Mouse (Mus musculus) CH12.LX (cell line): ENCODE measurements around the gene 1700020N01Rik. TPM values are rescaled to one million over a fixed set of nuclear protein-coding genes. Genes with fewer than 3 reads are reported as not detected.

Source experiments
- DNase-seq: peaks from one replicate; pipeline ENCODE4 v3.0.0-alpha.2; 2013; ENCODE audit errors: extremely low read depth
- H3K27ac ChIP-seq: 2 replicates; pipeline ENCODE4 v1.5.1; 2012; ENCODE audit warnings: low read depth, mild to moderate bottlenecking, control low read depth, moderate library complexity; ENCODE audit not compliant: insufficient read depth
- H3K27me3 ChIP-seq: replicated peaks from 2 replicates; pipeline ENCODE3; 2012; ENCODE audit warnings: inconsistent platforms
- H3K36me3 ChIP-seq, 2 experiments: replicated peaks in 1 of 2; 2 replicates each; pipeline versions ENCODE3 to v1.6.1; 2012; ENCODE audit warnings: inconsistent platforms in 1 of 2, low read length in 1 of 2, mild to moderate bottlenecking in 1 of 2, mixed read lengths in 1 of 2, moderate library complexity in 1 of 2; ENCODE audit not compliant: control insufficient read depth in 1 of 2, insufficient read depth in 1 of 2
- H3K4me1 ChIP-seq, 2 experiments: 2 replicates each; pipeline ENCODE4 v1.6.1; 2012; ENCODE audit warnings: inconsistent platforms in 1 of 2, moderate library complexity in 1 of 2; ENCODE audit not compliant: insufficient read depth in 2 of 2, control insufficient read depth in 1 of 2
- H3K4me2 ChIP-seq: 2 replicates; pipeline ENCODE4 v1.6.1; 2012; ENCODE audit warnings: low read depth, mild to moderate bottlenecking, control low read depth; ENCODE audit not compliant: poor library complexity, insufficient read depth, severe bottlenecking
- H3K4me3 ChIP-seq, 3 experiments: fragments of 150-350 bp in 1 of 3; sonication (generic) in 1 of 3; replicated peaks in 1 of 3; 2 replicates each; pipeline versions ENCODE3 to v1.5.1; 2011 to 2012; ENCODE audit warnings: low read depth in 2 of 3, low read length in 2 of 3, mild to moderate bottlenecking in 2 of 3, moderate library complexity in 2 of 3, control low read depth in 1 of 3, improper control_type of control experiment in 1 of 3, inconsistent platforms in 1 of 3, mixed read lengths in 1 of 3; ENCODE audit not compliant: poor library complexity in 1 of 3
- H3K79me2 ChIP-seq: replicated peaks from 2 replicates; pipeline ENCODE4 v1.6.1; 2012; ENCODE audit warnings: mild to moderate bottlenecking, moderate library complexity; ENCODE audit not compliant: control insufficient read depth, poor library complexity, insufficient read depth, severe bottlenecking; ENCODE audit errors: extremely low read depth
- H3K9ac ChIP-seq: 2 replicates; pipeline ENCODE4 v1.6.1; 2012; ENCODE audit warnings: low read depth, mild to moderate bottlenecking, control low read depth, moderate library complexity; ENCODE audit not compliant: insufficient read depth
- H3K9me3 ChIP-seq: replicated peaks from 2 replicates; pipeline ENCODE3; 2012; ENCODE audit warnings: low read length, inconsistent platforms, mixed read lengths
- CHD1 ChIP-seq: IDR thresholded peaks from 2 replicates; pipeline ENCODE4 v1.6.1; 2012; ENCODE audit warnings: low read depth, low read length, improper control_type of control experiment, inconsistent platforms
- CHD2 ChIP-seq: IDR thresholded peaks from 2 replicates; pipeline ENCODE4 v1.6.1; 2011; ENCODE audit warnings: low read length, improper control_type of control experiment
- E2F4 ChIP-seq: IDR thresholded peaks from 2 replicates; pipeline ENCODE4 v1.6.1; 2011; ENCODE audit warnings: low read depth, low read length, improper control_type of control experiment; ENCODE audit not compliant: insufficient replicate concordance
- ELF1 ChIP-seq: IDR thresholded peaks from 2 replicates; pipeline ENCODE4 v1.6.1; 2014; ENCODE audit warnings: low read depth, mild to moderate bottlenecking, inconsistent platforms, low read length, improper control_type of control experiment
- IRF4 ChIP-seq: IDR thresholded peaks from 2 replicates; pipeline ENCODE4 v1.6.1; 2014; ENCODE audit warnings: low read depth, mild to moderate bottlenecking, inconsistent platforms, low read length, improper control_type of control experiment
- MYC ChIP-seq: IDR thresholded peaks from 2 replicates; pipeline ENCODE4 v1.6.1; 2011; ENCODE audit warnings: low read depth, mild to moderate bottlenecking, improper control_type of control experiment, low read length
- NELFE ChIP-seq: IDR thresholded peaks from 2 replicates; pipeline ENCODE4 v1.6.1; 2011; ENCODE audit warnings: low read depth, low read length, improper control_type of control experiment
- POLR2A ChIP-seq: IDR thresholded peaks from 2 replicates; pipeline ENCODE4 v1.6.1; 2011; ENCODE audit warnings: low read depth, mild to moderate bottlenecking, improper control_type of control experiment, low read length
- POLR2AphosphoS2 ChIP-seq: IDR thresholded peaks from 2 replicates; pipeline ENCODE4 v1.6.1; 2011; ENCODE audit warnings: low read depth, low read length, improper control_type of control experiment
- RAD21 ChIP-seq: IDR thresholded peaks from 2 replicates; pipeline ENCODE4 v1.6.1; 2011; ENCODE audit warnings: low read depth, mild to moderate bottlenecking, low read length, improper control_type of control experiment, moderate library complexity
- SMC3 ChIP-seq: IDR thresholded peaks from 2 replicates; pipeline ENCODE4 v1.6.1; 2011; ENCODE audit warnings: low read depth, low read length, improper control_type of control experiment
- TCF12 ChIP-seq: IDR thresholded peaks from 2 replicates; pipeline ENCODE4 v1.6.1; 2014; ENCODE audit warnings: low read depth, mild to moderate bottlenecking, inconsistent platforms, low read length, improper control_type of control experiment
- USF1 ChIP-seq: IDR thresholded peaks from 2 replicates; pipeline ENCODE4 v1.6.1; 2014; ENCODE audit warnings: low read depth, mild to moderate bottlenecking, inconsistent platforms, low read length, improper control_type of control experiment
- dilution Hi-C: fragments of 300-500 bp; cut with MboI; formaldehyde crosslinking; loops from 2 replicates; pipeline ENCODE4 v1.14.3; 2020; ENCODE audit warnings: low sequenced_read_pairs; ENCODE audit not compliant: extremely low pct_unique_long_range_greater_than_20kb, extremely low pct_ligation_motif_present
- in situ Hi-C: fragments of 300-500 bp; cut with MboI; formaldehyde crosslinking; loops from 3 replicates; pipeline ENCODE4 v1.14.3; 2019; ENCODE audit warnings: low sequenced_read_pairs, low pct_ligation_motif_present, low pct_unique_long_range_greater_than_20kb, mixed read lengths
- polyA plus RNA-seq: library from polyadenylated mRNA; unstranded; fragments of >175 nt; gene quantifications from 2 replicates; pipeline ENCODE4 v1.2.1, GENCODE M21; 2012; ENCODE audit warnings: low read depth; ENCODE audit not compliant: insufficient read length
- total RNA-seq, 2 experiments: library from RNA; depleted of rRNA; stranded (reverse); fragments of 300-350 nt in 1 of 2; fragments of >200 nt in 1 of 2; gene quantifications; 2 replicates each; pipeline ENCODE4 v1.2.3; 2012 to 2014

Gene 1700020N01Rik
- total and polyA plus RNA-seq, 3 experiments = not detected

GRCm38 (mm10) chr10:21577798-21578197, 15.1 kb upstream of the 1700020N01Rik start:
- TF ChIP-seq CHD2 (no peak), IRF4 (no peak), CHD1 (no peak), RAD21 (no peak)
- DNase-seq = no peak

GRCm38 (mm10) chr10:21581546-21581945, 11.4 kb upstream of the 1700020N01Rik start:
- Histone ChIP-seq H3K79me2 (no peaks in the 10 kb centered on the region), H3K9me3 (no peaks in the 10 kb centered on the region), H3K27ac (no peak overlapping the region), H3K4me3 (no peak overlapping the region), H3K9ac (no peak overlapping the region), H3K36me3 (no peaks in the 10 kb centered on the region), H3K4me1 (no peaks in the 10 kb centered on the region), H3K4me2 (no peak overlapping the region), H3K27me3 (no peaks in the 10 kb centered on the region)
- dilution Hi-C loops = no loop called here
- TF ChIP-seq TCF12 (no peak), E2F4 (no peak)
- DNase-seq = no peak
- in situ Hi-C loops = no loop called here

More at GRCm38 (mm10) chr10:21577798-21578197, 15.1 kb upstream of the 1700020N01Rik start:
- no peak overlapping the region for H3K27ac ChIP-seq
- dilution Hi-C loops = no loop called here
- H3K4me2 ChIP-seq = no peak overlapping the region
- no peak overlapping the region for H3K4me3 ChIP-seq
- no peaks in the 10 kb centered on the region for H3K9me3 ChIP-seq
- H3K36me3 ChIP-seq = no peaks in the 10 kb centered on the region
- in situ Hi-C loops = no loop called here
- no peaks in the 10 kb centered on the region for H3K79me2 ChIP-seq
- H3K27me3 ChIP-seq = no peaks in the 10 kb centered on the region
- no peak overlapping the region for H3K9ac ChIP-seq
- H3K4me1 ChIP-seq = peaks cover 0 to 5% of the 10 kb centered on the region in 2 experiments; a peak in 1 of 4 replicates

GRCm38 (mm10) chr10:21587041-21587440, 5.9 kb upstream of the 1700020N01Rik start:
- TF ChIP-seq USF1 (no peak), MYC (no peak), CHD1 (no peak), IRF4 (no peak), ELF1 (no peak), CHD2 (no peak), SMC3 (no peak), POLR2A (no peak), NELFE (no peak), POLR2AphosphoS2 (no peak)
- TF ChIP-seq, all 38 proteins: peak for 0
- H3K27me3 ChIP-seq = no peaks in the 10 kb centered on the region

More at GRCm38 (mm10) chr10:21587041-21587440, 5.9 kb upstream of the 1700020N01Rik start:
- no peak overlapping the region for H3K4me3 ChIP-seq
- H3K36me3 ChIP-seq = no peaks in the 10 kb centered on the region
- no peaks in the 10 kb centered on the region for H3K4me1 ChIP-seq
- no peaks in the 10 kb centered on the region for H3K79me2 ChIP-seq
- H3K9me3 ChIP-seq = no peaks in the 10 kb centered on the region
- no peak overlapping the region for H3K27ac ChIP-seq
- no peak overlapping the region for H3K4me2 ChIP-seq
- no peak overlapping the region for H3K9ac ChIP-seq
- DNase-seq = no peak
- dilution Hi-C loops = no loop called here
- in situ Hi-C loops = no loop called here
